Mouse (Mus musculus) neural tube, embryonic 15.5 days (tissue): ENCODE data around the gene Ndel1. TPM values are rescaled to one million over a fixed set of nuclear protein-coding genes. Genes with fewer than 3 reads are reported as not detected.

Source experiments
- ATAC-seq: fragments of 200-750 bp; cut with Nextera tagmentation; 2 replicates; pipeline ENCODE4 v1.8.0; 2017; ENCODE audit warnings: mild to moderate bottlenecking, moderate TSS enrichment, moderate library complexity; ENCODE audit not compliant: low FRiP score
- H3K27ac ChIP-seq: fragments of 300-500 bp; sonication (generic); replicated peaks from 2 replicates; pipeline ENCODE4 v1.5.1; 2015; ENCODE audit warnings: mild to moderate bottlenecking, inconsistent platforms
- H3K27me3 ChIP-seq: fragments of 300-500 bp; sonication (generic); replicated peaks from 2 replicates; pipeline ENCODE4 v1.6.1; 2015; ENCODE audit warnings: inconsistent platforms
- H3K36me3 ChIP-seq: fragments of 300-500 bp; sonication (generic); 2 replicates; pipeline ENCODE4 v1.6.1; 2015; ENCODE audit warnings: inconsistent platforms
- H3K4me1 ChIP-seq: fragments of 300-500 bp; sonication (generic); 2 replicates; pipeline ENCODE4 v1.6.1; 2015; ENCODE audit warnings: inconsistent platforms
- H3K4me2 ChIP-seq: fragments of 300-500 bp; sonication (generic); 2 replicates; pipeline ENCODE4 v1.6.1; 2015; ENCODE audit warnings: inconsistent platforms, mild to moderate bottlenecking, moderate library complexity
- H3K4me3 ChIP-seq: fragments of 300-500 bp; sonication (generic); replicated peaks from 2 replicates; pipeline ENCODE4 v1.5.1; 2015; ENCODE audit warnings: mild to moderate bottlenecking, inconsistent platforms
- H3K9ac ChIP-seq: fragments of 300-500 bp; sonication (generic); replicated peaks from 2 replicates; pipeline ENCODE4 v1.6.1; 2015; ENCODE audit warnings: mild to moderate bottlenecking, inconsistent platforms
- H3K9me3 ChIP-seq: fragments of 300-500 bp; sonication (generic); replicated peaks from 2 replicates; pipeline ENCODE4 v1.6.1; 2016; ENCODE audit warnings: inconsistent platforms
- WGBS: fragments of 180-500 bp; shearing (Covaris S2); methylation state at CpG from one replicate; pipeline ENCODE4 v1.1.7; 2015; ENCODE audit warnings: mixed read lengths; 5-methylcytosine and 5-hydroxymethylcytosine counted together
- polyA plus RNA-seq: library from polyadenylated mRNA; unstranded; fragments of >200 nt; fragmentation: Nextera tagmentation; extraction: Ambion mirVana; gene quantifications from 2 replicates; pipeline ENCODE4 v1.2.1, GENCODE M21; 2015

The Ndel1 gene
- polyA plus RNA-seq, 1 experiment from 2014 or later: 115 TPM

GRCm38 (mm10) chr11:68891823-68892222 lies 20.2 kb upstream of the Ndel1 start:
- Histone ChIP-seq H3K4me2 (no peak overlapping the region), H3K4me3 (no peak overlapping the region), H3K27ac (no peak overlapping the region), H3K27me3 (no peaks in the 10 kb centered on the region), H3K9me3 (no peaks in the 10 kb centered on the region), H3K36me3 (no peaks in the 10 kb centered on the region), H3K4me1 (no peaks in the 10 kb centered on the region), H3K9ac (no peak overlapping the region)
- no peak for ATAC-seq
- WGBS: 82% methylated on average over 5 of the region's 5 CpGs

- 60% methylated on average over 2 of the region's 2 CpGs for WGBS
- Histone ChIP-seq H3K27ac (no peak overlapping the region), H3K9me3 (no peaks in the 10 kb centered on the region), H3K4me1 (no peaks in the 10 kb centered on the region), H3K27me3 (no peaks in the 10 kb centered on the region), H3K4me2 (no peak overlapping the region), H3K9ac (no peak overlapping the region), H3K36me3 (no peaks in the 10 kb centered on the region), H3K4me3 (no peak overlapping the region)
- ATAC-seq: no peak
Observed at GRCm38 (mm10) chr11:68890625-68891024, 19.0 kb upstream of the Ndel1 start.

GRCm38 (mm10) chr11:68888653-68889052 lies 17.0 kb upstream of the Ndel1 start:
- ATAC-seq: no peak
- H3K4me1 ChIP-seq: no peaks in the 10 kb centered on the region
- no peaks in the 10 kb centered on the region for H3K27me3 ChIP-seq
- H3K9ac ChIP-seq: no peak overlapping the region
- H3K4me2 ChIP-seq: no peak overlapping the region
- H3K27ac ChIP-seq: no peak overlapping the region
- no peaks in the 10 kb centered on the region for H3K9me3 ChIP-seq
- 75% methylated on average over 2 of the region's 2 CpGs for WGBS
- H3K36me3 ChIP-seq: no peaks in the 10 kb centered on the region
- no peak overlapping the region for H3K4me3 ChIP-seq

- Histone ChIP-seq H3K9me3 (no peaks in the 10 kb centered on the region), H3K27me3 (no peaks in the 10 kb centered on the region), H3K4me1 (no peaks in the 10 kb centered on the region), H3K36me3 (no peaks in the 10 kb centered on the region), H3K4me2 (no peak within 1 kb of the TSS), H3K27ac (no peak within 1 kb of the TSS), H3K9ac (no peak within 1 kb of the TSS), H3K4me3 (no peak within 1 kb of the TSS)
- no peak for ATAC-seq
- WGBS: 45% methylated on average over 6 of the region's 6 CpGs
Observed at GRCm38 (mm10) chr11:68888253-68888652, 16.6 kb upstream of the Ndel1 start, which contains the start of gene Rnf222. Gene Rnf222, plus strand, starts transcription at chr11:68888553.

GRCm38 (mm10) chr11:68886091-68886490 lies 14.4 kb upstream of the Ndel1 start:
- Histone ChIP-seq H3K27ac (no peak overlapping the region), H3K4me2 (no peak overlapping the region), H3K36me3 (no peaks in the 10 kb centered on the region), H3K9ac (no peak overlapping the region), H3K27me3 (no peaks in the 10 kb centered on the region), H3K4me1 (no peaks in the 10 kb centered on the region), H3K4me3 (no peak overlapping the region), H3K9me3 (no peaks in the 10 kb centered on the region)
- WGBS: 90% methylated on average over 5 of the region's 5 CpGs
- ATAC-seq: no peak

- H3K27ac ChIP-seq: no peak overlapping the region
- H3K4me2 ChIP-seq: no peak overlapping the region
- no peak for ATAC-seq
- H3K9ac ChIP-seq: no peak overlapping the region
- no peaks in the 10 kb centered on the region for H3K27me3 ChIP-seq
- no peaks in the 10 kb centered on the region for H3K9me3 ChIP-seq
- no peaks in the 10 kb centered on the region for H3K36me3 ChIP-seq
- H3K4me3 ChIP-seq: no peak overlapping the region
- H3K4me1 ChIP-seq: no peaks in the 10 kb centered on the region
- 84% methylated on average over 5 of the region's 5 CpGs for WGBS
Observed at GRCm38 (mm10) chr11:68884368-68884767, 12.7 kb upstream of the Ndel1 start.

GRCm38 (mm10) chr11:68883843-68884242 lies 12.2 kb upstream of the Ndel1 start:
- no peak overlapping the region for H3K4me2 ChIP-seq
- no peak for ATAC-seq
- H3K27me3 ChIP-seq: no peaks in the 10 kb centered on the region
- no peaks in the 10 kb centered on the region for H3K9me3 ChIP-seq
- no peak overlapping the region for H3K27ac ChIP-seq
- H3K36me3 ChIP-seq: no peaks in the 10 kb centered on the region
- no peak overlapping the region for H3K9ac ChIP-seq
- 75% methylated on average over 2 of the region's 2 CpGs for WGBS
- H3K4me3 ChIP-seq: no peak overlapping the region
- H3K4me1 ChIP-seq: no peaks in the 10 kb centered on the region

GRCm38 (mm10) chr11:68882107-68882506 lies 10.4 kb upstream of the Ndel1 start:
- no peaks in the 10 kb centered on the region for H3K27me3 ChIP-seq
- WGBS: 25% methylated on average over 14 of the region's 14 CpGs
- H3K27ac ChIP-seq: no peak overlapping the region
- no peaks in the 10 kb centered on the region for H3K4me1 ChIP-seq
- no peaks in the 10 kb centered on the region for H3K36me3 ChIP-seq
- no peaks in the 10 kb centered on the region for H3K9me3 ChIP-seq
- no peak overlapping the region for H3K9ac ChIP-seq
- H3K4me2 ChIP-seq: no peak overlapping the region
- H3K4me3 ChIP-seq: no peak overlapping the region
- no peak for ATAC-seq

- Histone ChIP-seq H3K9ac (no peak overlapping the region), H3K27me3 (no peaks in the 10 kb centered on the region), H3K4me3 (no peak overlapping the region), H3K9me3 (no peaks in the 10 kb centered on the region), H3K4me2 (no peak overlapping the region), H3K36me3 (no peaks in the 10 kb centered on the region), H3K4me1 (no peaks in the 10 kb centered on the region), H3K27ac (no peak overlapping the region)
- no peak for ATAC-seq
- 91% methylated on average over 5 of the region's 5 CpGs for WGBS
Observed at GRCm38 (mm10) chr11:68878811-68879210, 7.2 kb upstream of the Ndel1 start.

- H3K4me2 ChIP-seq: no peak overlapping the region
- no peak overlapping the region for H3K4me3 ChIP-seq
- H3K9me3 ChIP-seq: no peaks in the 10 kb centered on the region
- no peaks in the 10 kb centered on the region for H3K27me3 ChIP-seq
- no peak overlapping the region for H3K27ac ChIP-seq
- no peak for ATAC-seq
- WGBS: 0% methylated on average over 2 of the region's 2 CpGs
- no peaks in the 10 kb centered on the region for H3K36me3 ChIP-seq
- H3K9ac ChIP-seq: no peak overlapping the region
- no peaks in the 10 kb centered on the region for H3K4me1 ChIP-seq
Observed at GRCm38 (mm10) chr11:68874841-68875240, 3.2 kb upstream of the Ndel1 start.

GRCm38 (mm10) chr11:68871277-68871676 lies 381 bp downstream of the Ndel1 start:
- no peak for ATAC-seq
- Histone ChIP-seq H3K4me1 (no peaks in the 10 kb centered on the region), H3K4me3 (no peak overlapping the region), H3K36me3 (no peaks in the 10 kb centered on the region), H3K27ac (no peak overlapping the region), H3K9ac (no peak overlapping the region), H3K9me3 (no peaks in the 10 kb centered on the region), H3K4me2 (no peak overlapping the region), H3K27me3 (no peaks in the 10 kb centered on the region)
- 86% methylated on average over 9 of the region's 9 CpGs for WGBS

- Histone ChIP-seq H3K9me3 (no peaks in the 10 kb centered on the region), H3K4me3 (no peak overlapping the region), H3K27ac (no peak overlapping the region), H3K4me1 (no peaks in the 10 kb centered on the region), H3K27me3 (no peaks in the 10 kb centered on the region), H3K9ac (no peak overlapping the region), H3K4me2 (no peak overlapping the region), H3K36me3 (no peaks in the 10 kb centered on the region)
- 61% methylated on average over 9 of the region's 9 CpGs for WGBS
- ATAC-seq: no peak
Observed at GRCm38 (mm10) chr11:68864544-68865189, 7.0 kb downstream of the Ndel1 start.
